Mouse (Mus musculus): Measurements from ENCODE around the gene Alms1.
"Not testable (repeated sequence)": the region's sequence is repeated elsewhere in the genome, so short reads cannot be mapped to it uniquely, and the experiment has no call there.

The Alms1 gene

DNA sequence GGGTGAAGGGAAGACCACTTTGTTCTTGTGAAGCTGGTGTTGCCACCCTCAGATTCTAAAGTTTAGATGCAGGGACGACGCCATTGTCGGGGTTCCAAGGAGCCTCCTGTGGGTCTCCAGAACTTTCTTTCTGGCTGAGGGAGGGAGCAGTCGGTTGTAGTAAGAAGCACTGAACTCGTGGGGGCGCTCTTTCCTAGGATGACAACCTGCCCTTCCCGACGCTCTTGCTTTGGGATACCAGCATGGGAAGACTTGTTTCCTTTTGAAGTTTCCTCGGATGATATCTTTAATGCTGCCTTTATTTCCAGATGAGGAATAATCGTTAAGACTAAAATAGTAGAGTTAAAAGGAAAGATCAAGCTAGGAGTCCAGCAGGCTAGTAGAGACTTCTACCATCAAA, 125.8 kb downstream of the Alms1 start, which contains the start of gene Nat8f7:
TSS of gene Nat8f7 (minus strand) at position 101 of the 400 bp plus-strand sequence.
- not testable (repeated sequence) for DNase-seq (ENCODE audit: low spot score in 2 of 2)
